Mouse (Mus musculus) midbrain, embryonic 12.5 days (tissue): ENCODE results near the gene Epha8. TPM values are rescaled to one million over a fixed set of nuclear protein-coding genes. Genes with fewer than 3 reads are reported as not detected.

Experiments
- polyA plus RNA-seq: library from polyadenylated mRNA; unstranded; fragments of >200 nt; fragmentation: Nextera tagmentation; extraction: Ambion mirVana; gene quantifications from 2 replicates; pipeline ENCODE4 v1.2.1, GENCODE M21; 2016

The Epha8 gene
- polyA plus RNA-seq, 1 experiment from 2014 or later, result 10.9 TPM

Other genes with a start within 250 kb of the Epha8 start
- gene Ephb2, start 120.8 kb downstream of the Epha8 start, polyA plus RNA-seq, result 39.8 and 40.0 TPM in 2 replicates
- gene C1qb, start 70.6 kb downstream of the Epha8 start, polyA plus RNA-seq, result 30.2 and 38.4 TPM in 2 replicates
- gene C1qc, start 63.8 kb downstream of the Epha8 start, polyA plus RNA-seq, result 17.3 and 23.9 TPM in 2 replicates
- gene C1qa, start 58.0 kb downstream of the Epha8 start, polyA plus RNA-seq, result 16.3 and 17.0 TPM in 2 replicates
- gene Zbtb40, start 92.0 kb upstream of the Epha8 start, polyA plus RNA-seq, result 5.9 and 7.7 TPM in 2 replicates